Mouse (Mus musculus): Measurements from ENCODE around the gene Pak4. TPM values are rescaled to one million over a fixed set of nuclear protein-coding genes. Genes with fewer than 3 reads are reported as not detected.

Gene Pak4
- polyA plus RNA-seq, 1 experiment from 2014 or later, result 33.9 TPM

DNA sequence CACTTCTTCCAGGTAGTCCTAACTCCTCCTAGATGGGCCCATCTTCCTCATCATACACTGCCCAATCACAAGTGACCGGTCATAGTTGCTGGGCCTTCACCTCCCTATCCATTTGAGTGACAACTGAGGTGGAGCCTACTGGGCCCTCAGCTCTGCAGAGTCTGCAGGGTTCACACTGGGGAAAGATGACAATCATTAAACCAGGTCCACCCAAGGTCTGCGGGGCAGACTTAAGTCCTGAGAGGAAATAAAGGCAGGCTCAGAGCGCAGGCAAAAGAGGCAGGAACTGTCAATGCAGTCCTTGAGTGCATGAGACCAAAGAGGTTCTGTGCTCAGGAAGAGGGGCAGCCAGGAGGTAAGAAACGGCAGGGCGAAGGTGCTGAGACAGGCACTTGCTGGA, 25.3 kb downstream of the Pak4 start:
- Histone ChIP-seq H3K36me3 (ENCODE audit: control insufficient read depth, insufficient read depth, low read length) (peaks cover 4% of the 10 kb centered on the region), H3K4me3 (ENCODE audit: low read depth, low read length) (no peak overlapping the region), H3K27ac (ENCODE audit: low read depth, low read length) (no peak overlapping the region), H3K9ac (ENCODE audit: low read length) (no peak overlapping the region), H3K9me3 (ENCODE audit: control insufficient read depth, low read length) (no peaks in the 10 kb centered on the region), H3K4me1 (ENCODE audit: control insufficient read depth, insufficient read depth, low read length) (0 out of 2 replicates have a peak, but pooled peaks cover 3% of the 10 kb centered on the region), H3K4me2 (ENCODE audit: low read depth) (no peak overlapping the region), H3K27me3 (ENCODE audit: control insufficient read depth, insufficient read depth, low read length) (no peaks in the 10 kb centered on the region)
- ATAC-seq (ENCODE audit: insufficient read depth, low FRiP score, low TSS enrichment), result no peak
- 86% methylated on average over 5 of the region's 5 CpGs for WGBS
- DNase-seq (ENCODE audit: low spot score), result no peak

DNA sequence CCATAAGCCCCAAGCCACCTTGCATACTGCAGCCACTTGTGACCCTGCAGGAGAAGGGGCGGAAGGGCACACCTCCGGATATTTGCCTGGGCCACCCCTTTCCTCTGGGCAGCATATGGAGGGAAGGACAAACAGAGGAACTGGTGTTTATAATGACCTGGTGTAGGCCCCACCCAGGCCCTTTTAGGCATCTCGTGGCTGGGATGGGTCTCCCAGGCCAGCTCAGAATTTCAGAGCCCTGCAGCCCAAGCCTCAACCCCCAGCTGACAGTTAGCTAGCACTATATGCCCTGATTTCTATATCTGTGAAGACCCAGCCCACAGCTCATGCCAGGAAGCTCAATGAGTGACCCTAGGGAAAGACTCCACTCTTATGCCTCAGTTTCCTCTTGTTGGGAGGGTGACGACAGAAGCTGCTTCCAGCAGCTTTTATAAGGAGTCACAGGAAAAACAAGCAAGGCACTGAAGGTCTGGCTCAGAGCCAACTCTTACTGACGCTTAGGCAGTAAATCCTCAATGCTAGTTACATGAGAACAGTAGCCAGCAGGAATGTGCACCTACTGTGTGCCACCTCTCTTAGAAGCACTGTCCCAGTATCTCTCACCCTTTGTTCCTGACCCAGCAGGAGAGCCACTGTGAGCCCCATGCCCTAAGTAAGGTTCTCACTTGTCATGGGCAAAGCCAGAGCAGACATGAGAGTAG, 26.9 kb downstream of the Pak4 start:
- Histone ChIP-seq H3K4me2 (ENCODE audit: low read depth) (no peak overlapping the region), H3K27ac (ENCODE audit: low read depth, low read length) (no peak overlapping the region), H3K36me3 (ENCODE audit: control insufficient read depth, insufficient read depth, low read length) (peaks cover 10% of the 10 kb centered on the region), H3K4me3 (ENCODE audit: low read depth, low read length) (no peak overlapping the region), H3K9me3 (ENCODE audit: control insufficient read depth, low read length) (no peaks in the 10 kb centered on the region), H3K27me3 (ENCODE audit: control insufficient read depth, insufficient read depth, low read length) (no peaks in the 10 kb centered on the region), H3K4me1 (ENCODE audit: control insufficient read depth, insufficient read depth, low read length) (0 out of 2 replicates have a peak, but pooled peaks cover 3% of the 10 kb centered on the region), H3K9ac (ENCODE audit: low read length) (no peak overlapping the region)
- DNase-seq (ENCODE audit: low spot score), result no peak
- no peak for ATAC-seq (ENCODE audit: insufficient read depth, low FRiP score, low TSS enrichment)
- 45% methylated on average over 5 of the region's 5 CpGs for WGBS

DNA sequence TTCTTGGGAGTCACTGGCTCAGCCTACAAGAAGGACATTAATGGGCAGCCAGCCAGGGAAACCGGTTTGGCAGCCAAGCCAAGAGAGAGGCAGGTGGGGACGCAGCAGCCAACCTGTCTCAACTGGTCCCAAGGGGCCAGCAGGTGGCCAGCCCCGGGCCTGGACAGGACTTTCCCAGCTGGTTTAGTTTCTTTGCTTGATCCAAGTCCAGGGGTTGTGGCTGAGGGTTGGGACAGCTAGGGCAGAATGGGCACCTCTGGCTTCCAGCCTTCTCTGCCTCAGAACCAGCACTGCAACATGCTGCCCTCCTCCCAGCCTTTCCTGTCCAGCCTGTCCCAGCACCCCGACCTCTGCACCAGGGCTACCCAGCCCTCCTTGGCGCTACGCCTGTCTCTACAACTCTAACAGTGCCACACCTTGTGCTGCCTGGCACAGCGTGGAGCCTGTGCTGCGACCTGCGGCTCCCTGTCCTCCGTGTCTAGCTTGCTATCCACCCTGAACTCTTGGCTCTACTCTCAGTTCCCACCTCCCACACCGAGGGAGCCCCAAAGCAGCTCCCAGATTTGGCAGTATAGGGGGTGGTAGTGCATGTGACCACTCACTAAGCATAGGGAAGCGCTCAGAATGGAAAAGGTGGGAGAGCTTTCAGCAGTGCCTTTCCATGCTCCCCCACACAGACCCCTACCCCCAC, 27.5 kb downstream of the Pak4 start:
- H3K36me3 ChIP-seq (ENCODE audit: control insufficient read depth, insufficient read depth, low read length), result peaks cover 12% of the 10 kb centered on the region
- H3K4me2 ChIP-seq (ENCODE audit: low read depth), result no peak overlapping the region
- DNase-seq (ENCODE audit: low spot score) (no peak), ATAC-seq (ENCODE audit: insufficient read depth, low FRiP score, low TSS enrichment) (no peak)
- no peaks in the 10 kb centered on the region for H3K27me3 ChIP-seq (ENCODE audit: control insufficient read depth, insufficient read depth, low read length)
- no peaks in the 10 kb centered on the region for H3K4me1 ChIP-seq (ENCODE audit: control insufficient read depth, insufficient read depth, low read length)
- H3K9ac ChIP-seq (ENCODE audit: low read length), result no peak overlapping the region
- WGBS, result 76% methylated on average over 12 of the region's 12 CpGs
- no peak overlapping the region for H3K4me3 ChIP-seq (ENCODE audit: low read depth, low read length)
- no peaks in the 10 kb centered on the region for H3K9me3 ChIP-seq (ENCODE audit: control insufficient read depth, low read length)
- no peak overlapping the region for H3K27ac ChIP-seq (ENCODE audit: low read depth, low read length)

DNA sequence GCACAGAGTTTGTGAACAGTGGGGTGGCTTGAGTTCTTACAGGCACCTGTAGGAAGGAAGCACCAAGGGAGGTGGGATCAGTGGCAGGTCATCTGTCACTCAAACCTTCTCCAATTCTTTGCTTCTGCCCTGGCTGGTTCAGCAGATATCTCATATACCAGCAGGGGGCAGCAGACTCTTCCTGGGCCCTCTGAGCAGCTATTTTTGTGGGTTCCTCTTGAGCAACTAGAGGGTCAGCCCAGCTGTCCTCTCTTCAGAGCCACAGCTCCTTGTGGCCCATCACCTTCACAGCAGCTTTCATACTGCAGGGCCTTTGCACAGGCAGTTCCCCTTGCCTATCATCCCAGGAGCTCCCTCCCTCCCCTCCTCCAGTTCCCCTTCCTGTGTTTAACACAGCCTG, 29.7 kb downstream of the Pak4 start:
- ATAC-seq (ENCODE audit: insufficient read depth, low FRiP score, low TSS enrichment), result no peak
- Histone ChIP-seq H3K27ac (ENCODE audit: low read depth, low read length) (no peak overlapping the region), H3K4me2 (ENCODE audit: low read depth) (no peak overlapping the region), H3K9ac (ENCODE audit: low read length) (no peak overlapping the region), H3K4me3 (ENCODE audit: low read depth, low read length) (no peak overlapping the region), H3K4me1 (ENCODE audit: control insufficient read depth, insufficient read depth, low read length) (no peaks in the 10 kb centered on the region), H3K27me3 (ENCODE audit: control insufficient read depth, insufficient read depth, low read length) (no peaks in the 10 kb centered on the region), H3K36me3 (ENCODE audit: control insufficient read depth, insufficient read depth, low read length) (peaks cover 15% of the 10 kb centered on the region), H3K9me3 (ENCODE audit: control insufficient read depth, low read length) (no peaks in the 10 kb centered on the region)
- DNase-seq (ENCODE audit: low spot score), result peak; percentile 51

DNA sequence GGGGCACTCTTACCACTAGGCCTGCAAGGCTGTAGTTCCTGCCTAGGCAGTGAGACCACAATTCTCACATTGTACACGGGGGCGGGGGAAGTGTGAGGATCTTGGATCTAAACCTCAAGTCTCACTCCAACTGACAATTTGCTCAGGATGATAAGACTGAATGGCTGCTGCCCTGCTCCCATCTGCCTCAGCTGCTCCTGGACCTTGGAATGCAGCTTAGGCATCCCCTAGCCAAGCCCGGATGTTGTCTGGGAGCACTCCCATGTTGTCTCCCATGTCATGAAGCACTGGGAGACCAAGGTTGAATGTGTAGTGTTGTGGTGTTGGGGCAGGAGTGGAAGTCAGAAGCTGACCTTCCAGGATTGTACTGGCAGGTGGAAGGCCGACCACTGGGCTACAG, 30.4 kb downstream of the Pak4 start:
- no peak overlapping the region for H3K4me2 ChIP-seq (ENCODE audit: low read depth)
- H3K4me1 ChIP-seq (ENCODE audit: control insufficient read depth, insufficient read depth, low read length), result no peaks in the 10 kb centered on the region
- WGBS, result 92% methylated on average over 4 of the region's 4 CpGs
- no peaks in the 10 kb centered on the region for H3K27me3 ChIP-seq (ENCODE audit: control insufficient read depth, insufficient read depth, low read length)
- H3K27ac ChIP-seq (ENCODE audit: low read depth, low read length), result no peak overlapping the region
- H3K36me3 ChIP-seq (ENCODE audit: control insufficient read depth, insufficient read depth, low read length), result peaks cover 17% of the 10 kb centered on the region
- H3K9ac ChIP-seq (ENCODE audit: low read length), result no peak overlapping the region
- no peak for ATAC-seq (ENCODE audit: insufficient read depth, low FRiP score, low TSS enrichment)
- no peak overlapping the region for H3K4me3 ChIP-seq (ENCODE audit: low read depth, low read length)
- no peaks in the 10 kb centered on the region for H3K9me3 ChIP-seq (ENCODE audit: control insufficient read depth, low read length)
- no peak for DNase-seq (ENCODE audit: low spot score)

DNA sequence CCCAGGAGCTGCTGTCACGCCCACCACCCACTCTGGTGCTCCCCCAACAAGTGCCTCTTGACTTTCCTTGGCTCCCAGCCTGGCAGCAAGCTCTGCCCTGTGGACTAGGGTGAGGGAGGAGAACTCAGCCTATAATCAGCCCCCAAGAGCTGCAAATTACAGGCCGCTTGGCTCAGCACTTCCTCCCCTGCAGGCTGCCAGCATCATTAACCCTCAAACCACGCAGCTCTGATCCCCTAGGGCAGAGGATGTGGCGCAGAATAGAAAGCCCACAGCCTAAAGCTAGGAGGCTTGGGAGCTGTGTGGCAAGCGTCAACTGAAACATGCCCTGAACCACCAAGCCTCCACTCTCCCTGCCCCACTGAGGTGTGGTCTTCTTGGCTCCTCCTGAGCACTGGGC, 32.6 kb downstream of the Pak4 start:
- WGBS, result 81% methylated on average over 5 of the region's 5 CpGs
- no peak overlapping the region for H3K4me3 ChIP-seq (ENCODE audit: low read depth, low read length)
- H3K4me1 ChIP-seq (ENCODE audit: control insufficient read depth, insufficient read depth, low read length), result no peaks in the 10 kb centered on the region
- ATAC-seq (ENCODE audit: insufficient read depth, low FRiP score, low TSS enrichment) (no peak), DNase-seq (ENCODE audit: low spot score) (no peak)
- no peak overlapping the region for H3K9ac ChIP-seq (ENCODE audit: low read length)
- no peaks in the 10 kb centered on the region for H3K27me3 ChIP-seq (ENCODE audit: control insufficient read depth, insufficient read depth, low read length)
- H3K9me3 ChIP-seq (ENCODE audit: control insufficient read depth, low read length), result no peaks in the 10 kb centered on the region
- H3K36me3 ChIP-seq (ENCODE audit: control insufficient read depth, insufficient read depth, low read length), result peaks cover 17% of the 10 kb centered on the region
- H3K4me2 ChIP-seq (ENCODE audit: low read depth), result no peak overlapping the region
- no peak overlapping the region for H3K27ac ChIP-seq (ENCODE audit: low read depth, low read length)

DNA sequence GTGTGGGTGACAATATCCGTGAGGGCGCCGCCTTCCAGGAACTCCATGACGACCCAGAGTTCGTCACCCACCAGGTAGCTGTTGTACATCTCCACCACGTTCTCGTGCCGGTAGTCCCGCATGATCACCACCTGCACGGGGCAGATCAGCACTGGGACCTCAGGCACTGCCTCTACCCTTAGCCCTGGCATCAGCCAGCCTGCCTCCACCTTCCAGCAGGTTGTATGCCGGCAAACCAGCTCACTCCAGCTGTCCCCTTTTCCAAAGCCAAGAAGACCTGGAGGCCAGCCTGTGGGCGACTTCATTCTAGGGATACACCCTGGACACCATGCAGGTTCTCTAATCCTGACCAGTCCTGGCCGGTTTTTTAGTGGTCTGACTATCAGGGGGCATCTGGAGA, 35.0 kb downstream of the Pak4 start:
- no peak overlapping the region for H3K27ac ChIP-seq (ENCODE audit: low read depth, low read length)
- DNase-seq (ENCODE audit: low spot score) (no peak), ATAC-seq (ENCODE audit: insufficient read depth, low FRiP score, low TSS enrichment) (no peak)
- H3K4me2 ChIP-seq (ENCODE audit: low read depth), result no peak overlapping the region
- no peaks in the 10 kb centered on the region for H3K9me3 ChIP-seq (ENCODE audit: control insufficient read depth, low read length)
- 94% methylated on average over 13 of the region's 13 CpGs for WGBS
- no peak overlapping the region for H3K9ac ChIP-seq (ENCODE audit: low read length)
- no peaks in the 10 kb centered on the region for H3K27me3 ChIP-seq (ENCODE audit: control insufficient read depth, insufficient read depth, low read length)
- H3K4me1 ChIP-seq (ENCODE audit: control insufficient read depth, insufficient read depth, low read length), result no peaks in the 10 kb centered on the region
- no peak overlapping the region for H3K4me3 ChIP-seq (ENCODE audit: low read depth, low read length)
- H3K36me3 ChIP-seq (ENCODE audit: control insufficient read depth, insufficient read depth, low read length), result peaks cover 18% of the 10 kb centered on the region

DNA sequence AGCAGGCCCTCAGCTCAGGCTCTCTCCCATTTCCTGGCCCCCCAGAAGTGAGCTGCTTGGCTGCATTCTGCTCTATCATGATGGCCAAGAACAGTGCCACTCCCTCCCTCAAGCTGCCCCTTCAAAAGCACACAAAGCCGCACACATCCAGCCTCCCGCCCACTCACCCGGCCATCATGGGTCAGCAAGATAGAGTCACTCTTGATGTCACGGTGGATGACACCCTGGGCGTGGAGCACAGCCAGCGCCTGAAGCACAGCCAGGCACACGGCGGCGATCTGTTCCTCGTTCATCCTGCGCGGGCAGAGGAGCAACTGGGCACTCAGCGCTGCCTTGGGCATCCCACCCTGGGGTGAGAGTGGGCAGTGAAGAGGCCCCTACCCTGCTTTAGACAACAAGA, 35.6 kb downstream of the Pak4 start:
- Histone ChIP-seq H3K27me3 (ENCODE audit: control insufficient read depth, insufficient read depth, low read length) (no peaks in the 10 kb centered on the region), H3K4me1 (ENCODE audit: control insufficient read depth, insufficient read depth, low read length) (no peaks in the 10 kb centered on the region), H3K9me3 (ENCODE audit: control insufficient read depth, low read length) (no peaks in the 10 kb centered on the region), H3K4me2 (ENCODE audit: low read depth) (no peak overlapping the region), H3K27ac (ENCODE audit: low read depth, low read length) (no peak overlapping the region), H3K9ac (ENCODE audit: low read length) (no peak overlapping the region), H3K4me3 (ENCODE audit: low read depth, low read length) (no peak overlapping the region), H3K36me3 (ENCODE audit: control insufficient read depth, insufficient read depth, low read length) (peaks cover 14% of the 10 kb centered on the region)
- no peak for ATAC-seq (ENCODE audit: insufficient read depth, low FRiP score, low TSS enrichment)
- DNase-seq (ENCODE audit: low spot score), result no peak
- 95% methylated on average over 13 of the region's 13 CpGs for WGBS

DNA sequence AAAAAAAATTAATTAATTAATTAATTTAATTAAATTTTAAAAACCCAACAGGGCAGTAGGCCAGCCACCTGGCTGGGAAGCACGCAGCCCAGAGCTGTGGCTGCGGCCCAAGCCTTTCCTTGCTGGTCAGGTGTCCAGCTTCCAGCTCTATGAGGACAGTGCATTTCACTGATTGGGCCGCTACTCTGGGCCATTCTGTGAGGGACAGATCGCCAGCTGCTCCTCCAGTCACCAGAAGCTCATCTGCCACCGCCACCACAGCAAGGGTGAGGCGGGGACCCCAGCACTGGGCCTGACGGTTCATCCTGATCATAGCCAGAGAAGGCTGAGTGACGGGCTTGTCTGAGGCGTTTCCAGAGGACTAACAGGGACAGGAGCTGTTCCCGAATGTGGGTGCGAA, 36.0 kb downstream of the Pak4 start:
- H3K4me2 ChIP-seq (ENCODE audit: low read depth), result no peak overlapping the region
- no peaks in the 10 kb centered on the region for H3K27me3 ChIP-seq (ENCODE audit: control insufficient read depth, insufficient read depth, low read length)
- no peak overlapping the region for H3K9ac ChIP-seq (ENCODE audit: low read length)
- H3K9me3 ChIP-seq (ENCODE audit: control insufficient read depth, low read length), result no peaks in the 10 kb centered on the region
- no peak for ATAC-seq (ENCODE audit: insufficient read depth, low FRiP score, low TSS enrichment)
- H3K27ac ChIP-seq (ENCODE audit: low read depth, low read length), result no peak overlapping the region
- no peaks in the 10 kb centered on the region for H3K4me1 ChIP-seq (ENCODE audit: control insufficient read depth, insufficient read depth, low read length)
- WGBS, result 91% methylated on average over 11 of the region's 11 CpGs
- H3K36me3 ChIP-seq (ENCODE audit: control insufficient read depth, insufficient read depth, low read length), result peaks cover 11% of the 10 kb centered on the region
- no peak overlapping the region for H3K4me3 ChIP-seq (ENCODE audit: low read depth, low read length)
- no peak for DNase-seq (ENCODE audit: low spot score)
